Mouse (Mus musculus): Measurements from ENCODE around the gene Csf2. TPM values are rescaled to one million over a fixed set of nuclear protein-coding genes. Genes with fewer than 3 reads are reported as not detected.

The Csf2 gene
- polyA plus RNA-seq, 1 experiment from 2014 or later = not detected

GRCm38 (mm10) chr11:54219191-54219590 lies 30.3 kb downstream of the Csf2 start:
- Histone ChIP-seq H3K4me2 (ENCODE audit: low read depth, low read length) (no peak overlapping the region), H3K4me1 (ENCODE audit: control insufficient read depth, insufficient read depth, low read length) (no peaks in the 10 kb centered on the region), H3K9ac (replicated peaks; ENCODE audit: low read depth, low read length) (no peak overlapping the region), H3K27me3 (ENCODE audit: control insufficient read depth, insufficient read depth, low read length) (no peaks in the 10 kb centered on the region), H3K27ac (ENCODE audit: low read depth, low read length) (no peak overlapping the region), H3K4me3 (ENCODE audit: low read depth, low read length) (no peak overlapping the region), H3K36me3 (ENCODE audit: control insufficient read depth, insufficient read depth, low read length) (no peaks in the 10 kb centered on the region), H3K9me3 (ENCODE audit: control insufficient read depth, low read length) (no peaks in the 10 kb centered on the region)
- no peak for ATAC-seq (ENCODE audit: low read depth)
- 93% methylated on average over 1 of the region's 1 CpGs for WGBS

- Histone ChIP-seq H3K9ac (replicated peaks; ENCODE audit: low read depth, low read length) (no peak overlapping the region), H3K27ac (ENCODE audit: low read depth, low read length) (no peak overlapping the region), H3K36me3 (ENCODE audit: control insufficient read depth, insufficient read depth, low read length) (no peaks in the 10 kb centered on the region), H3K4me1 (ENCODE audit: control insufficient read depth, insufficient read depth, low read length) (no peaks in the 10 kb centered on the region), H3K9me3 (ENCODE audit: control insufficient read depth, low read length) (no peaks in the 10 kb centered on the region), H3K4me3 (ENCODE audit: low read depth, low read length) (no peak overlapping the region), H3K4me2 (ENCODE audit: low read depth, low read length) (no peak overlapping the region), H3K27me3 (ENCODE audit: control insufficient read depth, insufficient read depth, low read length) (no peaks in the 10 kb centered on the region)
- ATAC-seq (ENCODE audit: low read depth) = no peak
- 68% methylated on average over 7 of the region's 7 CpGs for WGBS
Measured at GRCm38 (mm10) chr11:54217384-54217783, 32.1 kb downstream of the Csf2 start.

GRCm38 (mm10) chr11:54216091-54216490 lies 33.4 kb downstream of the Csf2 start:
- WGBS = 86% methylated on average over 6 of the region's 6 CpGs
- no peaks in the 10 kb centered on the region for H3K36me3 ChIP-seq (ENCODE audit: control insufficient read depth, insufficient read depth, low read length)
- no peak overlapping the region for H3K4me2 ChIP-seq (ENCODE audit: low read depth, low read length)
- H3K9ac ChIP-seq (replicated peaks; ENCODE audit: low read depth, low read length) = no peak overlapping the region
- ATAC-seq (ENCODE audit: low read depth) = no peak
- H3K9me3 ChIP-seq (ENCODE audit: control insufficient read depth, low read length) = no peaks in the 10 kb centered on the region
- no peak overlapping the region for H3K4me3 ChIP-seq (ENCODE audit: low read depth, low read length)
- no peaks in the 10 kb centered on the region for H3K4me1 ChIP-seq (ENCODE audit: control insufficient read depth, insufficient read depth, low read length)
- H3K27ac ChIP-seq (ENCODE audit: low read depth, low read length) = no peak overlapping the region
- no peaks in the 10 kb centered on the region for H3K27me3 ChIP-seq (ENCODE audit: control insufficient read depth, insufficient read depth, low read length)

GRCm38 (mm10) chr11:54214499-54215443 lies 34.7 kb downstream of the Csf2 start:
- Histone ChIP-seq H3K27me3 (ENCODE audit: control insufficient read depth, insufficient read depth, low read length) (no peaks in the 10 kb centered on the region), H3K27ac (ENCODE audit: low read depth, low read length) (no peak overlapping the region), H3K36me3 (ENCODE audit: control insufficient read depth, insufficient read depth, low read length) (no peaks in the 10 kb centered on the region), H3K9ac (replicated peaks; ENCODE audit: low read depth, low read length) (no peak overlapping the region), H3K9me3 (ENCODE audit: control insufficient read depth, low read length) (no peaks in the 10 kb centered on the region), H3K4me3 (ENCODE audit: low read depth, low read length) (no peak overlapping the region), H3K4me1 (ENCODE audit: control insufficient read depth, insufficient read depth, low read length) (no peaks in the 10 kb centered on the region), H3K4me2 (ENCODE audit: low read depth, low read length) (no peak overlapping the region)
- 88% methylated on average over 9 of the region's 9 CpGs for WGBS
- ATAC-seq (ENCODE audit: low read depth) = no peak

- 87% methylated on average over 5 of the region's 5 CpGs for WGBS
- Histone ChIP-seq H3K27ac (ENCODE audit: low read depth, low read length) (no peak overlapping the region), H3K9me3 (ENCODE audit: control insufficient read depth, low read length) (no peaks in the 10 kb centered on the region), H3K9ac (replicated peaks; ENCODE audit: low read depth, low read length) (no peak overlapping the region), H3K4me1 (ENCODE audit: control insufficient read depth, insufficient read depth, low read length) (no peaks in the 10 kb centered on the region), H3K4me2 (ENCODE audit: low read depth, low read length) (no peak overlapping the region), H3K27me3 (ENCODE audit: control insufficient read depth, insufficient read depth, low read length) (no peaks in the 10 kb centered on the region), H3K36me3 (ENCODE audit: control insufficient read depth, insufficient read depth, low read length) (no peaks in the 10 kb centered on the region), H3K4me3 (ENCODE audit: low read depth, low read length) (no peak overlapping the region)
- no peak for ATAC-seq (ENCODE audit: low read depth)
Measured at GRCm38 (mm10) chr11:54213631-54214030, 35.8 kb downstream of the Csf2 start.

GRCm38 (mm10) chr11:54206993-54207392 lies 42.5 kb downstream of the Csf2 start:
- no peaks in the 10 kb centered on the region for H3K4me1 ChIP-seq (ENCODE audit: control insufficient read depth, insufficient read depth, low read length)
- no peaks in the 10 kb centered on the region for H3K9me3 ChIP-seq (ENCODE audit: control insufficient read depth, low read length)
- no peak for ATAC-seq (ENCODE audit: low read depth)
- no peak overlapping the region for H3K4me3 ChIP-seq (ENCODE audit: low read depth, low read length)
- H3K4me2 ChIP-seq (ENCODE audit: low read depth, low read length) = no peak overlapping the region
- H3K27me3 ChIP-seq (ENCODE audit: control insufficient read depth, insufficient read depth, low read length) = no peaks in the 10 kb centered on the region
- H3K36me3 ChIP-seq (ENCODE audit: control insufficient read depth, insufficient read depth, low read length) = no peaks in the 10 kb centered on the region
- H3K27ac ChIP-seq (ENCODE audit: low read depth, low read length) = no peak overlapping the region
- WGBS = 79% methylated on average over 5 of the region's 5 CpGs
- no peak overlapping the region for H3K9ac ChIP-seq (replicated peaks; ENCODE audit: low read depth, low read length)

GRCm38 (mm10) chr11:54205366-54205765 lies 44.1 kb downstream of the Csf2 start:
- H3K4me2 ChIP-seq (ENCODE audit: low read depth, low read length) = no peak overlapping the region
- no peak overlapping the region for H3K4me3 ChIP-seq (ENCODE audit: low read depth, low read length)
- no peaks in the 10 kb centered on the region for H3K9me3 ChIP-seq (ENCODE audit: control insufficient read depth, low read length)
- no peak overlapping the region for H3K9ac ChIP-seq (replicated peaks; ENCODE audit: low read depth, low read length)
- H3K27me3 ChIP-seq (ENCODE audit: control insufficient read depth, insufficient read depth, low read length) = no peaks in the 10 kb centered on the region
- no peaks in the 10 kb centered on the region for H3K36me3 ChIP-seq (ENCODE audit: control insufficient read depth, insufficient read depth, low read length)
- no peaks in the 10 kb centered on the region for H3K4me1 ChIP-seq (ENCODE audit: control insufficient read depth, insufficient read depth, low read length)
- WGBS = 86% methylated on average over 6 of the region's 6 CpGs
- H3K27ac ChIP-seq (ENCODE audit: low read depth, low read length) = no peak overlapping the region
- ATAC-seq (ENCODE audit: low read depth) = no peak

GRCm38 (mm10) chr11:54204781-54205180 lies 44.7 kb downstream of the Csf2 start:
- H3K4me2 ChIP-seq (ENCODE audit: low read depth, low read length) = no peak overlapping the region
- ATAC-seq (ENCODE audit: low read depth) = no peak
- no peaks in the 10 kb centered on the region for H3K9me3 ChIP-seq (ENCODE audit: control insufficient read depth, low read length)
- no peak overlapping the region for H3K4me3 ChIP-seq (ENCODE audit: low read depth, low read length)
- no peaks in the 10 kb centered on the region for H3K27me3 ChIP-seq (ENCODE audit: control insufficient read depth, insufficient read depth, low read length)
- no peak overlapping the region for H3K27ac ChIP-seq (ENCODE audit: low read depth, low read length)
- 86% methylated on average over 2 of the region's 2 CpGs for WGBS
- no peaks in the 10 kb centered on the region for H3K4me1 ChIP-seq (ENCODE audit: control insufficient read depth, insufficient read depth, low read length)
- H3K9ac ChIP-seq (replicated peaks; ENCODE audit: low read depth, low read length) = no peak overlapping the region
- H3K36me3 ChIP-seq (ENCODE audit: control insufficient read depth, insufficient read depth, low read length) = no peaks in the 10 kb centered on the region

- Histone ChIP-seq H3K4me2 (ENCODE audit: low read depth, low read length) (no peak overlapping the region), H3K27me3 (ENCODE audit: control insufficient read depth, insufficient read depth, low read length) (no peaks in the 10 kb centered on the region), H3K27ac (ENCODE audit: low read depth, low read length) (no peak overlapping the region), H3K4me3 (ENCODE audit: low read depth, low read length) (no peak overlapping the region), H3K36me3 (ENCODE audit: control insufficient read depth, insufficient read depth, low read length) (no peaks in the 10 kb centered on the region), H3K9ac (replicated peaks; ENCODE audit: low read depth, low read length) (no peak overlapping the region), H3K4me1 (ENCODE audit: control insufficient read depth, insufficient read depth, low read length) (no peaks in the 10 kb centered on the region), H3K9me3 (ENCODE audit: control insufficient read depth, low read length) (no peaks in the 10 kb centered on the region)
- no peak for ATAC-seq (ENCODE audit: low read depth)
- WGBS = 62% methylated on average over 2 of the region's 2 CpGs
Measured at GRCm38 (mm10) chr11:54203162-54203561, 46.3 kb downstream of the Csf2 start.

Measured in neural tube, embryonic 14.5 days (tissue).